Mouse (Mus musculus): ENCODE measurements at regions not wholly inside any gene's neighbourhood (a gene's known extent, or its start where the extent isn't known, plus 50 kb on each side); places are given as distances from the start of the nearest gene placed in this dataset.

GRCm38 (mm10) chr10:45763160-45763955 lies 185.7 kb downstream of the Hace1 start:
- TF ChIP-seq POLR2A (IDR thresholded peaks at IDR 0.05; ENCODE audit: insufficient read depth, low read depth, low read length), result no peak
- no peak for TF ChIP-seq CTCF (IDR thresholded peaks at IDR 0.05; ENCODE audit: insufficient read depth, low read depth, low read length)
